Mouse (Mus musculus): ENCODE data around the gene Jade2.

GRCm38 (mm10) chr11:51785926-51786325 is 71.5 kb downstream of the Jade2 start:
- TF ChIP-seq CTCF (IDR thresholded peaks at IDR 0.05; ENCODE audit: borderline replicate concordance, control insufficient read depth, extremely low read depth, insufficient read depth, low read length, poor library complexity) (peak; percentile 28; the same call in 1 of the 2 replicates), POLR2A (IDR thresholded peaks at IDR 0.05; ENCODE audit: control insufficient read depth, extremely low read depth, insufficient read depth, low read length, poor library complexity) (no peak)

Data from thymus, adult 2 months (tissue).